Mouse (Mus musculus): ENCODE data around the gene Epx. TPM values are rescaled to one million over a fixed set of nuclear protein-coding genes. Genes with fewer than 3 reads are reported as not detected.

Epx gene
- not detected for polyA plus RNA-seq (2017; shearing (Covaris generic))

DNA sequence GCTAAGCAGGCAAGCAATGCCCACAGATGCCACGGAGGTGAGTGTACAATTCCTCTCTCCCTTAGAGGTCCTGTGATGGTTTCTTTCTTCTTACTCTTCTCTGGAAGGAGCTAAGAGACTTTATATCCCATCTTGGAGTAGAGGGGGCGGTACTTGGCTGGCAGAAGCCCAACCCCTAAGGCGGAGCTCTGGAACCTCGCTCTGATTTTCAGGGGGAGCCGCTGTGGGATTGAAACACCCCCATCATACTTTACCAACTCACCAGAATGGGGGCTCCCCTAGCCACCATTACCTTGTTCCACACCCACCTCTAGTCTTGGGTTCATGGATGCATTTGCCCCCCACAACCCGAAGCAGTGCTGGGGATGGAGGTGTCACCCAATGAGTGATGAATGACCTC, at the start of gene Epx:
Gene Epx (minus strand): TSS at position 101 of the 400 bp plus-strand sequence.

GRCm38 (mm10) chr11:87920966-87921365, 45.6 kb upstream of the Epx start, which contains the start of gene Olfr464:
Gene Olfr464, minus strand, starts transcription at chr11:87920967.

DNA sequence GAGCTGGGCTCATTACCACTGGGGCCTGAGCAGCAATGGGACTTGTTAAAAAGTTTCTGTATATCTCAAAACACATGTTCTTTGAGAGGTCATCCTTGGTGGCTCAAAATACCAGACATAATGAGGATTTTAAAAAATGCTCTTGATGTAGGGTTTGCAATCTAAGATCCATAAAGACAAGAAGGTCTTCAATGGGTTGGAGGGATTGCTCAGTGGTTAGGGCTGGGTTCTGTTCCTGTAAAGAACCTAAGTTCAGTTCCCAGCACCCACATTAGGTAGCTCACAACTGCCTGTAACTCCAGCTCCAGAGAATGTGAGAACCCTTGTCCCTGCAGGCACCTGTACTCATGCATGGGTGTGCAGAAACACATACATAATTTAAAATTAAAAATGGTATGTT, 22.0 kb upstream of the Epx start, which contains the start of gene Olfr463:
Gene Olfr463 (minus strand): TSS at position 101 of the 400 bp plus-strand sequence.

GRCm38 (mm10) chr11:87892168-87892567, 16.8 kb upstream of the Epx start, which contains the start of gene Olfr462:
Gene Olfr462, minus strand, starts transcription at chr11:87892268.

GRCm38 (mm10) chr11:87852690-87853596, 22.4 kb downstream of the Epx start, which contains the start of gene Mks1:
Gene Mks1, plus strand, starts transcription at chr11:87853215.

DNA sequence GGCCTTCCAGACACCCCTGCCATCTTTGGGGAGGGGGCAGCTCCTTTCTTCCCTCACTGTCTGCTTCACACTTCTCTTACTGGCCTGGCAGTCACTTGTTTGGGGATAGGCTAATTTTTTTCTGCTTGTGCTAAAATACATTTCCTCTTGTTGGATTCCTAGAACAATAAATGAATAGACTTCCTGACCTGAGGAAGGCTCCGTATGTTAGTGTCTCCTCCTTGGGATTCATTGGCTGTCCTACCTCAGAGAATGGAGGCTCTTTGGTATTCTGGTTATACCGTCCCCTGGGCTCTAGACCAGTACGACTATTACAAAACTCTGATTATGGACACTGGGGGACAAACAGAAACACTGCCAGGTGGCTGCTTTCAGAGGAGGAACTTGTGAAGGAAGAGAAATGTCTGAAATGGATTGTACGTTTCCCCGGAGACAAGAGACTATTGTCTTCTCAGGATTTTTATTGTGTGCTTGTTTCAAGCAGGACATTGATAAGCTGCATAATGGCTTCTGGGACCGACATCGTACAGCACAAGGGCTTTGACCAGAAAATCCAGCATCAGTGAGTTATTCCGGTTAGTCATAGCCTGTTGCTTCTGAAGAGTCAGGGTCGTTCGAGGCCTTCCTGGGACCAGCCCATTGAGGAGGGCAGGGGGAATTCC, 47.0 kb downstream of the Epx start, which contains the start of gene Lpo:
Gene Lpo (minus strand): TSS at position 51 of the 662 bp plus-strand sequence.

Other genes with a start within 250 kb of the Epx start
- 5.7 TPM for gene Rnf43, start 212.8 kb downstream of the Epx start, polyA plus RNA-seq (2017; shearing (Covaris generic))
- gene Supt4a, start 138.0 kb downstream of the Epx start, polyA plus RNA-seq (2017; shearing (Covaris generic)): 506 TPM
- gene Tspoap1, start 115.0 kb downstream of the Epx start, polyA plus RNA-seq (2017; shearing (Covaris generic)): 2.3 TPM
- not detected for gene Mpo, start 82.0 kb downstream of the Epx start, polyA plus RNA-seq (2017; shearing (Covaris generic))
- gene Lpo, start 47.2 kb downstream of the Epx start, polyA plus RNA-seq (2017; shearing (Covaris generic)): not detected
- 15.7 TPM for gene Mks1, start 22.3 kb downstream of the Epx start, polyA plus RNA-seq (2017; shearing (Covaris generic))
- not detected for gene Olfr462, start 16.7 kb upstream of the Epx start, polyA plus RNA-seq (2017; shearing (Covaris generic))
- not detected for gene Olfr463, start 21.9 kb upstream of the Epx start, polyA plus RNA-seq (2017; shearing (Covaris generic))
- gene Olfr464, start 45.4 kb upstream of the Epx start, polyA plus RNA-seq (2017; shearing (Covaris generic)): not detected
- gene Dynll2, start 112.0 kb upstream of the Epx start, polyA plus RNA-seq (2017; shearing (Covaris generic)): 15.6 TPM
- gene Srsf1, start 171.8 kb upstream of the Epx start, polyA plus RNA-seq (2017; shearing (Covaris generic)): 211 TPM
- 51.2 TPM for gene Vezf1, start 192.7 kb upstream of the Epx start, polyA plus RNA-seq (2017; shearing (Covaris generic))
- 2.2 TPM for gene Cuedc1, start 222.5 kb upstream of the Epx start, polyA plus RNA-seq (2017; shearing (Covaris generic))